Mouse (Mus musculus) neural tube, embryonic 11.5 days (tissue): ENCODE results near the gene Sox15. TPM values are rescaled to one million over a fixed set of nuclear protein-coding genes. Genes with fewer than 3 reads are reported as not detected.

Source experiments
- ATAC-seq: fragments of 200-750 bp; cut with Nextera tagmentation; 2 replicates; pipeline ENCODE4 v1.8.0; 2017; ENCODE audit warnings: moderate number of reproducible peaks, mild to moderate bottlenecking, moderate TSS enrichment, moderate library complexity; ENCODE audit not compliant: insufficient read depth, low FRiP score, low TSS enrichment
- DNase-seq: peaks from one replicate; pipeline ENCODE4 v3.0.0-alpha.2; 2015; ENCODE audit warnings: low spot score
- H3K27ac ChIP-seq: fragments of 300-500 bp; sonication (generic); 2 replicates; pipeline ENCODE4 v1.5.1; 2014; ENCODE audit warnings: low read depth, mild to moderate bottlenecking, low read length
- H3K27me3 ChIP-seq: fragments of 300-500 bp; sonication (generic); 2 replicates; pipeline ENCODE4 v1.6.1; 2014; ENCODE audit warnings: mild to moderate bottlenecking, low read length, mixed read lengths; ENCODE audit not compliant: control insufficient read depth, insufficient read depth
- H3K36me3 ChIP-seq: fragments of 300-500 bp; sonication (generic); 2 replicates; pipeline ENCODE4 v1.6.1; 2014; ENCODE audit warnings: mild to moderate bottlenecking, low read length, moderate library complexity, mixed read lengths; ENCODE audit not compliant: control insufficient read depth, insufficient read depth
- H3K4me1 ChIP-seq: fragments of 300-500 bp; sonication (generic); 2 replicates; pipeline ENCODE4 v1.6.1; 2014; ENCODE audit warnings: low read length, mixed read lengths; ENCODE audit not compliant: control insufficient read depth, insufficient read depth
- H3K4me2 ChIP-seq: fragments of 300-500 bp; sonication (generic); 2 replicates; pipeline ENCODE4 v1.6.1; 2014; ENCODE audit warnings: low read depth, mild to moderate bottlenecking, moderate library complexity
- H3K4me3 ChIP-seq: fragments of 300-500 bp; sonication (generic); 2 replicates; pipeline ENCODE4 v1.5.1; 2014; ENCODE audit warnings: low read depth, low read length
- H3K9ac ChIP-seq: fragments of 300-500 bp; sonication (generic); 2 replicates; pipeline ENCODE4 v1.6.1; 2014; ENCODE audit warnings: mild to moderate bottlenecking, low read length
- H3K9me3 ChIP-seq: fragments of 300-500 bp; sonication (generic); 2 replicates; pipeline ENCODE4 v1.6.1; 2016; ENCODE audit warnings: low read length; ENCODE audit not compliant: control insufficient read depth
- WGBS: fragments of 180-500 bp; shearing (Covaris S2); extraction: QIAGEN DNeasy Blood & Tissue Kit; methylation state at CpG from one replicate; pipeline ENCODE4 v1.1.7; 2014; 5-methylcytosine and 5-hydroxymethylcytosine counted together
- polyA plus RNA-seq: library from polyadenylated mRNA; unstranded; fragments of >200 nt; fragmentation: Nextera tagmentation; extraction: Ambion mirVana; gene quantifications from 2 replicates; pipeline ENCODE4 v1.2.1, GENCODE M21; 2014

Gene Sox15
- polyA plus RNA-seq, 1 experiment from 2014 or later: not detected

DNA sequence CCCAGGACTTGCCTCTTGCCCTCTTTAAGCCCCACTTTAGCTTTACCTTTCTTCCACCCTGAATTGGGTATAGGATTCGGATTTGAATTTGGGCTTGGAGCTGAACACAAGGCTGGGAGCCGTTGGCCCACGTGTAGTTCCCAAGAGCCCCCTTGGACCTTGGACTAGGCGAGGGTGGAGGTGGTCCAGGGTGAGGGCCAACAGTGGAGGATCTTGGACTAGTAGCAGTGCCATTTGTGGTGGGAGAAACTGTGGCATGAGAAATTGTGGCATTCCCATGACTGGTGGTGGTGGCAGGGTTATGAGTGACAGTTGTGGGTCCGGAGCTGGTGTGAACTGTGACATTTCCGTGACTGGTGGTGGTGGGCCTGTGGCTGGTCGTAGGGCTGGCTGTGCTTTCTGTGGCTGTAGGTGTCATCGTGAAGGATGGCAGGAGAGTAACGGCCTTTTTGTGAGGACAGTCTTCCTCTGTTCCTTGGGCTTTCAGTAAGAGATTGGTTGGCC lies 10.4 kb downstream of the Sox15 start:
- no peak overlapping the region for H3K9ac ChIP-seq
- H3K4me2 ChIP-seq: no peak overlapping the region
- no peak overlapping the region for H3K4me3 ChIP-seq
- no peaks in the 10 kb centered on the region for H3K9me3 ChIP-seq
- H3K27me3 ChIP-seq: no peaks in the 10 kb centered on the region
- no peak for ATAC-seq
- DNase-seq: no peak
- H3K27ac ChIP-seq: no peak overlapping the region
- 82% methylated on average over 9 of the region's 9 CpGs for WGBS
- peaks cover 19% of the 10 kb centered on the region for H3K4me1 ChIP-seq
- H3K36me3 ChIP-seq: peaks cover 31% of the 10 kb centered on the region

DNA sequence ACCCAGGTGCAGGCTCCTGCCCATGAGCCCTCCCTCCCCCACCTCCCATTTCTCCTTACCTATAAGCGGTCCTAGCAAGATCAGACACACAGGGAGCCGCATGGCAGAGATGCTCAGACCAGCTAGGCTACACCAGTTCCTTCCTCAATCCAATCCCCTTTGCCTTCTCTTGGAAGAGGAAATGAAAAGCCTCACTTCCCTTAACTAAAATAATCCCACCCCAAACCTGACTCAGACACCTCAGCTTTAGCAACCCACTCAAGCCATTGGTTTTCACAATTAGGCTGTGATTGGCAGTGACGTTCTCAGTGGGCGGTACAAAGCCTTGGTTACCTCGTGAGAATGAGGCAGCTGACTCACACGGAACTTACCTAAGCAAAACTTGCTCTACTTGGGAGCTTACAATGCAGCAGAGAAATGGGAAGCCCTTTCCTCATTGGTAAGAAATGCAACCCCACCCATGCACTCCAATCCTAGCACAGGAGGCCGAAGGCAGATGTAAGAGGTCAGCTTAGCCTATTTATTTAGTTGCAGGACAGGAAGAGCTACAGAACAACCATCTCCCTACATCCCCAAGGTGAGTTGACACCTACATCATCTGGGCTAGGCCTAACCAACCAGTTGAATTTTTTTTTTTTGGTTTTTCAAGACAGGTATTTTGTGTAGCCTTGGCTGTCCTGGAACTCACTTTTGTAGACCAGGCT lies 11.0 kb downstream of the Sox15 start, which contains the start of gene Cd68:
Gene Cd68, minus strand, starts transcription at position 193 of the 704 bp plus-strand sequence.
- no peak for DNase-seq
- H3K4me3 ChIP-seq: no peak within 1 kb of the TSS
- no peaks in the 10 kb centered on the region for H3K27me3 ChIP-seq
- peaks cover 33% of the 10 kb centered on the region for H3K36me3 ChIP-seq
- ATAC-seq: no peak
- peaks cover 20% of the 10 kb centered on the region for H3K4me1 ChIP-seq
- H3K9me3 ChIP-seq: no peaks in the 10 kb centered on the region
- WGBS: 39% methylated on average over 7 of the region's 7 CpGs
- H3K4me2 ChIP-seq: no peak within 1 kb of the TSS
- no peak within 1 kb of the TSS for H3K9ac ChIP-seq
- no peak within 1 kb of the TSS for H3K27ac ChIP-seq

DNA sequence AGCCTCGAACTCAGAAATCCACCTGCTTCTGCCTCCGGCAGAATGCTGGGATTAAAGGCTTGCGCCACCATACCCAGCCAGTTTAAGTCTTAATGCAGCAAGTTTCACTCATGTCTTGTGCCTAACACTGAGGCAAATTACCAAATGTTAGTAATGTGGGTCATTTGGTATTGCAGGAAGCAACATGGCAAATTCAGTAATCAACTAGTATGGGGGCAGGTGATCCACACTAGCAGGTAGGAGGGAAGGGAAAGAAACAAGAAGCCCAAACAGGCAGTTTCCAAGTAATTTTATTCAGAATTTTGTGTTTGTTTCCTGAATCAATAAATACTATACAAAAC lies 11.5 kb downstream of the Sox15 start:
- Histone ChIP-seq H3K4me2 (no peak overlapping the region), H3K4me3 (no peak overlapping the region), H3K36me3 (peaks cover 33% of the 10 kb centered on the region), H3K9me3 (no peaks in the 10 kb centered on the region), H3K27ac (no peak overlapping the region), H3K4me1 (peaks cover 17% of the 10 kb centered on the region), H3K9ac (no peak overlapping the region), H3K27me3 (no peaks in the 10 kb centered on the region)
- 90% methylated on average over 3 of the region's 3 CpGs for WGBS
- DNase-seq: no peak
- ATAC-seq: no peak

DNA sequence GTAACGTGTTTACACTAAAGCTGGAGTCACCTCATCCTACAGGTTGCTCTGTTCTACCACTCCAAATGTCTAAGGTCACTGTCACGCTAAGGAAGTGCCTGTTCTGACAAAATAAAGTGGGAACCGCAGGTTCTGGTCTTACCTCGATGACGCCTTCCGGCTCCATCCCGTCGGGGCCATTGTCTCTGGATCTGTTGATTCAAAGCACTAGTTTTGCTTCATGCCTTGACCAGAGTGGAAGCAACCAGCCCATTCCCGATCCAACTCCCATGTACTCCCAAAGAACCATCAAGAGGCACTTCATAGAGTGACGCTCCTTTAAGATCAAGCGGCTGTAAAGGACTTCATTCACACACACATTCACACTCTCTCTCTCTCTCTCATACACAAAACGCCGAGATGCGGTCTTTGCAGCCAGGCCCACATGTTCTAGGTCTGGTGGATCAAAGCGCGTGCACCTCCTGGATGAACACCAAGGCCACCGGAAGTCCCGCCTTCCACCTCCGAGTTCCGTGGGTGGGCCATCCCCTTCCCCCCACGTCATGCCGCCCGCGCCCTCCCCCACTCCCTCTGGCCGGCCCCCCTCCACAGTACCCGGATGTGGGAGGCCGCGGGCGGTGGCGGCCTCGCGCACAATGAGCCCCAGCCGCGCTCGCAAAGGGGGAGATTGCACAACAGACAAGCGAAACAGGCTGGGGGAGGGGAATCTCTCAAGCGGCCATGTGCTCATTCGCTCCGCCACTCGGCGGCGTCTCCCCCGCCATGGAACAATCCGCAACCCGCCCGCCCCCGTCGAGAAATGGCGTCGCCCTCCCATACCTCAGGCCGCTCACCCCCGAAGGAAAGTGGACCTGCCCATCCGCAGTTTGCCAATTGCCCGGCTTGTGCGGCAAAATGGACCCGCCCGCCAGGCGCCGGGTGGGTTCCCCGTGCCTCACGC lies 15.9 kb downstream of the Sox15 start:
- peak overlapping the region; percentile 96 for H3K27ac ChIP-seq
- H3K9me3 ChIP-seq: no peaks in the 10 kb centered on the region
- H3K36me3 ChIP-seq: peaks cover 29% of the 10 kb centered on the region
- WGBS: 1% methylated on average over 56 of the region's 61 CpGs
- peak overlapping the region; percentile 86 for H3K4me2 ChIP-seq
- peaks cover 16% of the 10 kb centered on the region for H3K4me1 ChIP-seq
- DNase-seq: peak; percentile 95
- peak overlapping the region; percentile 99 for H3K9ac ChIP-seq
- peak overlapping the region; percentile 97 for H3K4me3 ChIP-seq
- peak; percentile 48 for ATAC-seq
- H3K27me3 ChIP-seq: no peaks in the 10 kb centered on the region

DNA sequence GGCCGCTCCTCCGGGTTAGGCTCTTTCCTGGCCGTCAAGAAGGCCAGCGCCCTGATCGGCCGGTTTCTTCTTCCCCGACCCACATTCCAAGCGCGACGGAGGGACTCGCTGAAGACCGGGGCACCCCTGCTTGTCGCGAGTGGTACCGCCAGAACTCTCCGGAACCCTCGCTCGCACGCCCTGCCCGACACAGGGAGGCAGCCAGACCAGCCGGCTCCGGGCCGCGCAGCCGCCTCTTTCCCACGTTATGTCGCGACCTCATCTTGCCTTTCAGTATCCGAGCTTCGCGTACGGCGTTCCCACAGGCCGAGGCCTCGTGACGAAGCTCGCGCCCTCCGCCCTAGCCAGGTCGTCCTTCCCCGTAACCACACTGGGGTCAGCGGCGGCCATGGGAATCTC lies 16.6 kb downstream of the Sox15 start:
- under 1% methylated on average over 41 of the region's 43 CpGs for WGBS
- Histone ChIP-seq H3K9me3 (no peaks in the 10 kb centered on the region), H3K36me3 (peaks cover 29% of the 10 kb centered on the region), H3K27ac (peak overlapping the region; percentile 96), H3K9ac (peak overlapping the region; percentile 99), H3K4me1 (peaks cover 16% of the 10 kb centered on the region), H3K27me3 (no peaks in the 10 kb centered on the region), H3K4me2 (peak overlapping the region; percentile 86), H3K4me3 (peak overlapping the region; percentile 97)
- ATAC-seq (0 out of 2 replicates have a peak, but pooled peaks have one; percentile 17), DNase-seq (no peak)

DNA sequence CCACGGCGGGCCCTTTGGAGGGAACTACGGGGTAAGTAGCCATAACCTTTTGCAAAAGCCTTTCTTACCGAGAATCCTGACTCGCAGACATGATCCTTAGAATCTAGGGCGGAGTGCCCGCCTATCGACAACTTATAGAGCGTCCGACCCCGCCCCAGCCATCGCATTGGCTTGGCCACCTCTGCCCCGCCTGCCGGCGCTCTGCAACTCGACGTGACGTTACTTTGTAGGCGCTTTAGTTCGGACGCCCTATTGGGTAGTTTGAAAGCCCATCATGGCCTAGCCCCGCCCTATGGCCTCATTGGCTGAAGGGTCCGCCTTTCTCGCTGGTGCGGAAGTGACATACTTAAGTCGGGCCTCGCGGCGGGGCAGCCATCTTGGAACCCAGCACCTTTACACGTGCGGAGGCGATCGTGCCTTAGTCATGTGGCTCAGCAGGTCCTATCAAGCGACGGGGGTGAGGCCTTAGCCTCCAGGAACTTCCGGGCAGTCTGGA lies 17.1 kb downstream of the Sox15 start, which contains the start of gene Eif4a1:
Gene Eif4a1, minus strand, starts transcription at position 213 of the 496 bp plus-strand sequence.
- no peaks in the 10 kb centered on the region for H3K27me3 ChIP-seq
- 0% methylated on average over 36 of the region's 36 CpGs for WGBS
- peak within 1 kb of the TSS; percentile 99 for H3K9ac ChIP-seq
- peak within 1 kb of the TSS; percentile 97 for H3K4me3 ChIP-seq
- peaks cover 16% of the 10 kb centered on the region for H3K4me1 ChIP-seq
- H3K27ac ChIP-seq: peak within 1 kb of the TSS; percentile 96
- ATAC-seq (peak; percentile 96), DNase-seq (peak; percentile 100)
- H3K9me3 ChIP-seq: no peaks in the 10 kb centered on the region
- H3K4me2 ChIP-seq: peak within 1 kb of the TSS; percentile 86
- H3K36me3 ChIP-seq: peaks cover 29% of the 10 kb centered on the region

DNA sequence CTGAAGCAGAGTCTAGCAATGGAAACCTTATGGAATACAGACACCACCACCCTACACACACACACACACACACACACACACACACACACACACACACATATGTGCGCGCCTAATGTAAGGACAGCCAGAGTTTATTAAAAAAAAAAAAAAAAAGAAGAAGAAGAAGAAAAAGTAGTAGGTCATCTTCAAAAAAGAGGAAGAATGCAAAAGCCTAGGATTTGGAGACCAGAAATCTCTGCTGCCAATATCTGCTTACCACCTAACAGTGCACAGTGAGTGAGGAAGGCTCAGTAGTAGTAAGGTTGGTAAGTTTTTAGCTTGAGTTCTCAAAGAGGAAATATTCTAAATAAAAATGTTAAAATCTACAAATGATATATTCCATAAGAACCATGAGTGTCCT lies 24.0 kb downstream of the Sox15 start:
- Histone ChIP-seq H3K27ac (no peak overlapping the region), H3K4me1 (peaks cover 10% of the 10 kb centered on the region), H3K27me3 (no peaks in the 10 kb centered on the region), H3K4me2 (no peak overlapping the region), H3K36me3 (peaks cover 6% of the 10 kb centered on the region), H3K9ac (no peak overlapping the region), H3K4me3 (no peak overlapping the region), H3K9me3 (no peaks in the 10 kb centered on the region)
- DNase-seq (no peak), ATAC-seq (no peak)
- WGBS: 100% methylated on average over 2 of the region's 2 CpGs

DNA sequence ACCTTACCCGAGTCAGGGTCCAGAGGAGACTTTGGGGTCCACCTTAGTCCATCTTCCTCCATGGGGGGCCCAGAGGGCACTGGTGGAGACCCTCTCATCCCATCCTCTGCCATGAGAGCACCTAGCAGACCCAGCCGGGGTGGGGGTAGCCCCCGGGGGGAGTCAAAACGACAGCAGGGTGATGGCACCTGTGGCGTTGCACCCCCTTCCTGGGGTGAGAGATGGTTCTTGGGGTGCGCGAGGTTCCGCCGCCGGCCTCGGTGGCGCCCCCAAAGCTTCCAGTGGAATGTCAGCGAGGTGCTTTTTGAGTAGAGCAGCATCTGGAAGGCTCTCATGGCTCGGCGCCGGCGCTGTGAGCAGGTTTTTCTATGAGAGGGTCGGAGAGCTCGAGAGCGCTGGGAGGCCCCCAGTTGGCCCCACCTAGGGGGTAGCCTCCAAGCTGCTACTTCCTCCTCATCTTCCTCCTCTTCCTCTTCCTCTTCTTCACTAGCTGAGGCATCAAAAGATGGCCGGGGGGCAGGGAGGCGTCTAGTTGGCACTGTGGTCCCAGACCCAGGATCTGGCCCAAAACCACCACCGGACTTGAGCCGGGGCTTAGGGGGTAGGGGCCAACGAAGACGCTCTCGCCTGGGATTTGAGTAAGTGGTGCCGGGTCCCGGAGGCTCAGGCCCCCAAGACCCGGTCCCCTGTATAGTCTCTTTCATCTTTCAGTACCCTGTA lies 25.2 kb downstream of the Sox15 start:
- H3K4me3 ChIP-seq: no peak overlapping the region
- peaks cover 6% of the 10 kb centered on the region for H3K36me3 ChIP-seq

More for the DNA sequence above, 25.2 kb downstream of the Sox15 start:
- Histone ChIP-seq H3K9me3 (no peaks in the 10 kb centered on the region), H3K9ac (no peak overlapping the region), H3K4me2 (peak overlapping the region; percentile 88), H3K27ac (no peak overlapping the region), H3K27me3 (no peaks in the 10 kb centered on the region), H3K4me1 (peaks cover 10% of the 10 kb centered on the region)
- ATAC-seq (no peak), DNase-seq (no peak)
- WGBS: 94% methylated on average over 30 of the region's 30 CpGs
